Mouse (Mus musculus) stomach, embryonic 15.5 days (tissue): ENCODE data around the gene Cd80. TPM values are rescaled to one million over a fixed set of nuclear protein-coding genes. Genes with fewer than 3 reads are reported as not detected.

Source experiments
- ATAC-seq: fragments of 200-750 bp; cut with Nextera tagmentation; 2 replicates; pipeline ENCODE4 v1.8.0; 2017; ENCODE audit warnings: low read depth, moderate number of reproducible peaks, moderate TSS enrichment; ENCODE audit not compliant: insufficient read depth, low FRiP score
- H3K27ac ChIP-seq: fragments of 300-500 bp; sonication (generic); 2 replicates; pipeline ENCODE4 v1.5.1; 2015; ENCODE audit warnings: mild to moderate bottlenecking, inconsistent platforms
- H3K27me3 ChIP-seq: fragments of 300-500 bp; sonication (generic); replicated peaks from 2 replicates; pipeline ENCODE4 v1.6.1; 2015; ENCODE audit warnings: inconsistent platforms
- H3K36me3 ChIP-seq: fragments of 300-500 bp; sonication (generic); 2 replicates; pipeline ENCODE4 v1.6.1; 2015; ENCODE audit warnings: inconsistent platforms
- H3K4me1 ChIP-seq: fragments of 300-500 bp; sonication (generic); 2 replicates; pipeline ENCODE4 v1.6.1; 2015; ENCODE audit warnings: inconsistent platforms
- H3K4me2 ChIP-seq: fragments of 300-500 bp; sonication (generic); 2 replicates; pipeline ENCODE4 v1.6.1; 2015; ENCODE audit warnings: mild to moderate bottlenecking, inconsistent platforms
- H3K4me3 ChIP-seq: fragments of 300-500 bp; sonication (generic); replicated peaks from 2 replicates; pipeline ENCODE4 v1.5.1; 2015; ENCODE audit warnings: inconsistent platforms
- H3K9ac ChIP-seq: fragments of 300-500 bp; sonication (generic); 2 replicates; pipeline ENCODE4 v1.6.1; 2015; ENCODE audit warnings: inconsistent platforms
- H3K9me3 ChIP-seq: fragments of 300-500 bp; sonication (generic); 2 replicates; pipeline ENCODE4 v1.6.1; 2016; ENCODE audit warnings: inconsistent platforms
- WGBS: fragments of 180-500 bp; shearing (Covaris S2); methylation state at CpG from one replicate; pipeline ENCODE4 v1.1.7; 2015; 5-methylcytosine and 5-hydroxymethylcytosine counted together
- polyA plus RNA-seq: library from polyadenylated mRNA; unstranded; fragments of >200 nt; fragmentation: Nextera tagmentation; extraction: Ambion mirVana; gene quantifications from 2 replicates; pipeline ENCODE4 v1.2.1, GENCODE M21; 2015

Cd80 gene
- polyA plus RNA-seq, 1 experiment from 2014 or later = 0.55 TPM

DNA sequence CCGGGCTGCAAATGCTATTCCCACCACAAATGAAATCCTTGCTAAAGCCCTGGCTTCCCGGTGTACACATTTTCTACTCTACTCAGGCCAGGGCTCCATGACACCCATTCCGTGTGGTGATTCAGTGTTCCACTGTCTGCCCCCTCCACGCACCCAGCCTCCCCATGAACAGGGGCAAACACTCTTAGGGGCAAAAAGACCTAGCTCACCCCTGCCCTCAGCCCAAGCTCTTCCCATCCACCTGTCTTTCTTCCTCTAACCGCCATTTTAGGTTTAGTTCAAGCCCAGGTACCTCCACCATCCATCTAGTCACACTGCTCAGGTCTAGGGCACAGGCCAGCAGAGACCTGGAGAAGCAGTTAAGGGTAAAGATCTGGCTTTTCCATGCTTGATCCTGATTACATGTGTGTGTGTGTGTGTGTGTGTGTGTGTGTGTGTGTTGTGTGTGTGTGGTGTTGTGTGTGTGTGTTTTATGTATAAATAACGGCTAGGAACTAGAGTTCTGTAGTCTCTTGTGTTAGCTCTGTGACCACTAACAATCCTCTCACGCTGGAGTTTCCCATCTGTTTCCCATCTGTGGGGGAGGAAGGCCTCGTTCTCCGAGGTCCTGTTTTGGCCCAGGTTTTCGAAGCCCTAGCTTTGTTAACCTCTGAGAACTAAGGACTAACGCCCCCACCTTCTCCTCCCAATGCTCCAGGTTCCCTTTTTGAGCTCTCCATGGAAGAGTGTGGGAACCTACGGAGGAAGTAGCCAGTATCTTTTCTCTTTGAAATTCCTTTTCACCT lies 3.7 kb upstream of the Cd80 start:
- Histone ChIP-seq H3K27me3 (no peaks in the 10 kb centered on the region), H3K9ac (peak overlapping the region; percentile 77; the same call in 1 of the 2 replicates), H3K27ac (peak overlapping the region; percentile 93), H3K36me3 (peaks cover 9% of the 10 kb centered on the region; the same call in 1 of the 2 replicates), H3K4me1 (peaks cover 8% of the 10 kb centered on the region; the same call in 1 of the 2 replicates), H3K9me3 (no peaks in the 10 kb centered on the region), H3K4me3 (peak overlapping the region; percentile 75), H3K4me2 (peak overlapping the region; percentile 60)
- no peak for ATAC-seq
- WGBS = 41% methylated on average over 12 of the region's 12 CpGs

DNA sequence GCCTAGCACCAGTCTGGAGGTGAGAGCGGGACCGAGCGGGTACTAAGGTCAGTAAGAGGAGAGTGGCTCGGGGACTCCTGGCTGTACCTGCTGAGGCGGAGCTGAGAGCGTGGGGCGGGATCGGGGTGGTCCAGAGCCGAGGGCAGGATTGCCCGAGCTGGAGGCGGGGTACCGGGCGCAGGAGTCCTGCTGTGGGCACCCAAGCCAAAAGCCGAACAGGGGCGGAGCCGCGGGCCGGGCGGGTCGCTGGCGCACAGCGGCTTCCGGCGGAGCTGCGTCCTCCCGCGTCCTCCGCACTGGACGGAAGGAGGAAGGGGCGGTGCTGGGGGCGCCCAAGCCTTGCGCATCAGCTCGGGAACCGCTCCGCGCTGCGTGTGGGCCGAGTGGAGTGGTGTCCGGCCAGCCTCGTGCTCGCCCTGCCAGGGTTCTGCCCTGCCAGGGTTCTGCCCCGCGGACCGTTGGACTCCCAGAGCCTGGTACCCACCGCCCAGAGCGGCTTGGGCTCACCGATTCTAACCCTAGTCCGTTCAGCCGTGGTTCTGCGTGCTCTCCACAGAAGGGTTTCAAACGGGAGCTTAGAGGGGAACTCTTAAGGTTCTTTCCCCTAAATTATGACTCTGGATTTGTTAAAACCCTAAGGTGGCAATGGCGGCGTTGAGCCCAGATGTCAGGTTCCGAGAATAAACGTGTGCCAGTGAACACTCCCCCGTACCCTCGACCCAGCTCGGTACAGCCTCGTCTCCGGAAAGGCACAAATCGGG lies 2.7 kb upstream of the Cd80 start, which contains the start of gene Adprh:
Gene Adprh, minus strand, starts transcription at position 262 of the 761 bp plus-strand sequence.
- peak; percentile 97 for ATAC-seq
- Histone ChIP-seq H3K4me2 (peak within 1 kb of the TSS; percentile 60), H3K4me3 (peak within 1 kb of the TSS; percentile 75), H3K27ac (peak within 1 kb of the TSS; percentile 93), H3K27me3 (no peaks in the 10 kb centered on the region), H3K9ac (peak within 1 kb of the TSS; percentile 77), H3K36me3 (no peaks in the 10 kb centered on the region), H3K9me3 (no peaks in the 10 kb centered on the region), H3K4me1 (peaks cover 8% of the 10 kb centered on the region; the same call in 1 of the 2 replicates)
- WGBS = under 1% methylated on average over 54 of the region's 61 CpGs

DNA sequence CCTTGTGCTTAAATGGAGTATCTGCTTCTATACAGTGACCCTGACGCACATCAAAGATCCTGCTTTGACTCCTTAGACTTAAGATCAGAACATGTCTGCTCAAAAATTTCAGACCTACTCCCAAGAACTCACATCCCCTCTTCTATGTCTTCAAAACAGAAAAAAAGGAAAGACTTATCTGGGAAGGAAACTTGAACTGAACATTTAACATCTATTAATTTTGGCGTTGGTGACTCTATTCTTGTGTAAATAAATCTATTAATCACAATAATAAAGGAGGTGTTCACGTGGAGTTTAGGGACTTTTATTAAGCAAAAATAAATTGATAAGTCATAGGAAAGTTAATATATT lies 2.2 kb upstream of the Cd80 start:
- 19% methylated on average over 3 of the region's 3 CpGs for WGBS

DNA sequence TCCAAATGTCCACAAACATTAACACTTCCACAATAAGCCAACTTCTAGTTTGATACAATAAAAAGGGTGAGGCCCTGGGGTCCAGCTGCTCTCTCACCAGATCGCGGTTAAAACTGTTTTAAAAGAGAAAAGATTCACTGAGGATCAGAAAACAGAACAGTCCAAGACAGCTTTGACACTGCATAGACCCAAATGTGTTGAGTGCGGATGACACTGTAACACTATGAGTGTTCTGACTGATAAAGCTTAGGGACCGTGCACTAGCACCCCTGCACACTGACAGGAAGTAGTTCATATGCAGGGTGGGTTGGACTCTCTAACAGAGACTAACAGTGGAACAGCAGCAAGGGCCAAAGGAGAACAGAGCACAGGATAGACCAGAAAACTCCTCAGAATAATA lies 1.4 kb upstream of the Cd80 start:
- Histone ChIP-seq H3K4me3 (no peak overlapping the region), H3K9ac (no peak overlapping the region), H3K27me3 (no peaks in the 10 kb centered on the region), H3K4me2 (no peak overlapping the region), H3K4me1 (peaks cover 8% of the 10 kb centered on the region; the same call in 1 of the 2 replicates), H3K27ac (no peak overlapping the region), H3K36me3 (no peaks in the 10 kb centered on the region), H3K9me3 (no peaks in the 10 kb centered on the region)
- WGBS = 84% methylated on average over 4 of the region's 4 CpGs
- no peak for ATAC-seq

More for the DNA sequence above, 2.2 kb upstream of the Cd80 start:
- ATAC-seq = no peak
- Histone ChIP-seq H3K27me3 (no peaks in the 10 kb centered on the region), H3K9ac (peak overlapping the region; percentile 77), H3K4me3 (peak overlapping the region; percentile 75), H3K9me3 (no peaks in the 10 kb centered on the region), H3K27ac (peak overlapping the region; percentile 93), H3K4me1 (peaks cover 8% of the 10 kb centered on the region; the same call in 1 of the 2 replicates), H3K36me3 (no peaks in the 10 kb centered on the region), H3K4me2 (peak overlapping the region; percentile 60)

DNA sequence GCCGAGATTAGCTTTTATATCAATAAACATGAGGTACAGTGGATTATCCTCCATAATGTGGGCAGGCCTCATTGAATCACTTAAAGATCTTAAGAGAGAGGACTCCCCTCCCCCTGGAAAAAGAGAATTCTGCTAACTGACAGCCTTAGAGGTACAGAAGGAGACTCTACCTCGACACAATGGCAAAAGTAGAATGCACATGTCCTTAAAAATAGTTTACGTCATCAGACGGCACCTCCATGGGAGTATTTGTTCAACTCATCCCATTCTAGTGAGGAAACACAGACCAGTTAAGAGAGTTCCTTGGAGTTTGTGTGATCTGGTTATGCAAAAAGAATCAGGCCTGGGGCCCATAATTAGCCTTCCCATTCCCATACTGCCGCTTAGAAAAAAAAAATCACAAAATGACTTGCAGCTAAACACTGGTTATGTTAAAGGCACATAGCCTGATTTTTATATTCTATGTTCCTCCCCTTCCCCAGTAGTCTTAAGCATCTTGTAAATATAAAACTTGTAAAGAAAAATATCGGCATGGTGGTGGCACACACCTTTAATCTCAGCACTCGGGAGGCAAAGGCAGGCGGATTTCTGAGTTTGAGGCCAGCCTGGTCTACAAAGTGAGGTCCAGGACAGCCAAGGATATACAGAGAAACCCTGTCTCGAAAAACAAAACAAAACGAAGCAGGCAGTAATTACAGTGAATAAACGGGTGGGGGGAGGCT lies 667 bp upstream of the Cd80 start:
- no peak for ATAC-seq

DNA sequence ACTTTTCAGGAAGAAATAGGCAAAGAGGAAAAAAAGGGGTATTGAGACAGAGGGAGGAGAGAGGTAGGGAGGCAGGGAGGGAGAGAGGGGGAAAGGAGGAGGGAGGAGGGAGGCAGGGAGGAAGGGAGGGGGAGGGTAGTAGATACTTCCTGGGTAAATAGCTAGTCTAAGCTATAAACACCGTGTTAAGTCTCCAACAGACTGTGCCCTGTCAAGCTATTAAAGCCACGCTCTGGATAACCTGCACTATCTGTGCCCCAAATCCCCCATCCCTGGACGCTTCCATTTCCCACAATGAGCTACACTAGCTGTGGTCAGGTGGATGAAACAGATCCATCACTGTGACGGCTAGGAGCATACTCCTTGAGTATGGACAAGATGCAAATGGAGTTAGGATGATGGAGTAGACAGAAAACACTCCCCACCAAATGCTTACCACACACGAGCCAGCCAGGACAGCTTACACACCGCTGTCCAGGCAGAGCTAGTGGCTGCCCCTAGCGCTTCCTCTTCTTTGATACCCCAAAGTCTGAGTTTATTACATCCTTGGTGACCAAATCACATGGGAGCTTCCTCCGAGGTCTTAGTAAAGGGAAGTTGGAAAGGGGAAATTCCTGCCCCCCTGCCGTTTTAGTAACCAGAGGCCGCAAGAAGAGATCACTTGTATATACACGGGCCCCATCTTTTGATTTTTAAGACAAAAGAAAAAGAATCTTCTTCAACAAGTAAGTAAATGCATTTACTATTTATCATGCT lies 1.6 kb downstream of the Cd80 start:
- H3K27ac ChIP-seq = no peak overlapping the region
- H3K36me3 ChIP-seq = no peaks in the 10 kb centered on the region
- H3K4me1 ChIP-seq = no peaks in the 10 kb centered on the region
- H3K4me3 ChIP-seq = no peak overlapping the region
- no peaks in the 10 kb centered on the region for H3K27me3 ChIP-seq
- no peaks in the 10 kb centered on the region for H3K9me3 ChIP-seq
- 52% methylated on average over 11 of the region's 11 CpGs for WGBS
- H3K9ac ChIP-seq = no peak overlapping the region
- H3K4me2 ChIP-seq = no peak overlapping the region
- no peak for ATAC-seq

More for the DNA sequence above, 667 bp upstream of the Cd80 start:
- peaks cover 8% of the 10 kb centered on the region; the same call in 1 of the 2 replicates for H3K4me1 ChIP-seq
- H3K4me2 ChIP-seq = no peak overlapping the region
- no peaks in the 10 kb centered on the region for H3K36me3 ChIP-seq
- WGBS = 72% methylated on average over 11 of the region's 11 CpGs
- no peaks in the 10 kb centered on the region for H3K9me3 ChIP-seq
- no peak overlapping the region for H3K9ac ChIP-seq
- H3K27me3 ChIP-seq = no peaks in the 10 kb centered on the region
- H3K27ac ChIP-seq = no peak overlapping the region
- H3K4me3 ChIP-seq = no peak overlapping the region

DNA sequence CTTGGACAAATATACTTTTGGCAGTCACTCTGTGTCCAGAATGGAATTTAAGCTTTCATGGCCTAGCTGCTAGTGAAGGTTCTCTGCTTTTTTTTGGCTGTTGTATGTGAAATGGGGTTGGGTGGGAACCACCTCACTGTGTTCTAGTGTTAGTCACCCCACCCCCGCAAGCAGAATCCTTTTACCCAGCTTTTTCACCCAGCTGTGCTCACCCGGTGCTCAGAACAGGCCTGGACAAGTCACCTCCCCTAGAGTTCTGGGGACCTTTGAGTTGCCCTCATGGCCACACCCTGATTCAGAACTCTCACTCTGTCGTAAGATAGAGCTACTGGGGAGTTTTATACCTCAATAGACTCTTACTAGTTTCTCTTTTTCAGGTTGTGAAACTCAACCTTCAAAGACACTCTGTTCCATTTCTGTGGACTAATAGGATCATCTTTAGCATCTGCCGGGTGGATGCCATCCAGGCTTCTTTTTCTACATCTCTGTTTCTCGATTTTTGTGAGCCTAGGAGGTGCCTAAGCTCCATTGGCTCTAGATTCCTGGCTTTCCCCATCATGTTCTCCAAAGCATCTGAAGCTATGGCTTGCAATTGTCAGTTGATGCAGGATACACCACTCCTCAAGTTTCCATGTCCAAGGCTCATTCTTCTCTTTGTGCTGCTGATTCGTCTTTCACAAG lies 3.4 kb downstream of the Cd80 start:
- 61% methylated on average over 6 of the region's 6 CpGs for WGBS
- H3K4me2 ChIP-seq = no peak overlapping the region
- no peak overlapping the region for H3K4me3 ChIP-seq
- no peaks in the 10 kb centered on the region for H3K27me3 ChIP-seq
- peak; percentile 66; the same call in 1 of the 2 replicates for ATAC-seq
- no peak overlapping the region for H3K9ac ChIP-seq
- no peaks in the 10 kb centered on the region for H3K9me3 ChIP-seq
- H3K27ac ChIP-seq = peak overlapping the region; percentile 42; the same call in 1 of the 2 replicates
- H3K4me1 ChIP-seq = no peaks in the 10 kb centered on the region
- no peaks in the 10 kb centered on the region for H3K36me3 ChIP-seq

DNA sequence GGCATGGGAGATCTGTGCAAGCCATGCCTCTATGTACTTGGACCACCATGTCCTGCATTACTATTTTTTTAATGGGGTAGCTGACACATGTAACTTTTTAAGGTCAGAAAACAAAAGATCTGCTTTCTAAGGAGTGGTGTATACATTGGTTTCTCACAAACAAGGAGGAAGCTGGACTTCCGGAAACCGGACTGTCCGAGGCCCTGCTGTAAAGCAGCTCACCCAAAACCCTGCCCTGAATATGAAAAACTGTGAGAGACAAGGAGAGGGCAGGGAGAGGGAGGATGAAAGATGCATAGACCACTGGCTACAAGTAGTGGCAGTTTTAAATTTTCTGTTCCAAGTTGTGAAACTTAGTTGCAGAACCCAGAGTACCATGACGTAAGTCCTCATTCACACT lies 4.6 kb downstream of the Cd80 start:
- Histone ChIP-seq H3K4me1 (no peaks in the 10 kb centered on the region), H3K27ac (no peak overlapping the region), H3K36me3 (no peaks in the 10 kb centered on the region), H3K4me2 (no peak overlapping the region), H3K4me3 (no peak overlapping the region), H3K9ac (no peak overlapping the region), H3K27me3 (no peaks in the 10 kb centered on the region), H3K9me3 (no peaks in the 10 kb centered on the region)
- no peak for ATAC-seq
- WGBS = 85% methylated on average over 4 of the region's 4 CpGs

DNA sequence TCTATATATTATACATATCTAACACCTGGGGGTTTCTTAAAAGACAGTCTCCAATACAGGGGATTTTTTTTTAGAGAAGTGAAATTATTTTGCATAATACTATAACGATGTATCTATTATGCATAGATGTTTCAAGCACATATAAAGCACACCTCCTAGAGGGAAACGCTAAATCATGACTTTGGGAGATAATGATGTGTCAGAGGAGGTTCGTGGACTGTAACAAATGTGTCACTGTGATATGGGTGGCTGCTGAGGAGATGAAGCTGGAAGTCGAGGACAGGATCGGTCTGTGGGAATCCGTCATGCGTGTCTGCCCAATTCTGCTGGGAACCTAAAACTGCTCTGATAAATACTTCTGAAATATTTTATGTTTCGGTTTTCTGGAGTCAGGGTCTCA lies 6.4 kb downstream of the Cd80 start:
- 80% methylated on average over 8 of the region's 8 CpGs for WGBS

DNA sequence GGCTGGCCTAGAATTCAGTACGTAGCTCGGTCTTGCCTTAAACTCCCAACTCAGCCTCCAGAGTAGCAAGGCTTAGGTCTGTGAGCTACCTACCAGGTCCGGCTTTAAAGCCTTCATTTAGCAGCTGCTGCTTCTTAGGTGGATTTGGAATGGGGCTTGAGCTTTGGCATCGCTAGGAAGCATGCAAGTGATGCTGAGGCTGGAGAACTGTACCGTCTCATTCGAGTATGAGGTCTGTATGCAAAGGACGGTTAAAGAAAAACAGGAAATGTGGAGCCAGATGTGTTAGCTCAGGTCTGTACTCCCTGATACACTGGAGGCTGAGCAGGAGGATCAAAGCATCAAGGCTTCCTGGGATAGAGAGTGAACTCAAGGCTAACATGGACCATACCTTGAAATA lies 6.8 kb downstream of the Cd80 start:
- Histone ChIP-seq H3K4me3 (no peak overlapping the region), H3K9me3 (no peaks in the 10 kb centered on the region)
- no peak for ATAC-seq

More for the DNA sequence above, 6.4 kb downstream of the Cd80 start:
- Histone ChIP-seq H3K4me2 (no peak overlapping the region), H3K27me3 (no peaks in the 10 kb centered on the region), H3K36me3 (no peaks in the 10 kb centered on the region), H3K9me3 (no peaks in the 10 kb centered on the region), H3K9ac (no peak overlapping the region), H3K4me3 (no peak overlapping the region), H3K4me1 (no peaks in the 10 kb centered on the region), H3K27ac (no peak overlapping the region)
- no peak for ATAC-seq

DNA sequence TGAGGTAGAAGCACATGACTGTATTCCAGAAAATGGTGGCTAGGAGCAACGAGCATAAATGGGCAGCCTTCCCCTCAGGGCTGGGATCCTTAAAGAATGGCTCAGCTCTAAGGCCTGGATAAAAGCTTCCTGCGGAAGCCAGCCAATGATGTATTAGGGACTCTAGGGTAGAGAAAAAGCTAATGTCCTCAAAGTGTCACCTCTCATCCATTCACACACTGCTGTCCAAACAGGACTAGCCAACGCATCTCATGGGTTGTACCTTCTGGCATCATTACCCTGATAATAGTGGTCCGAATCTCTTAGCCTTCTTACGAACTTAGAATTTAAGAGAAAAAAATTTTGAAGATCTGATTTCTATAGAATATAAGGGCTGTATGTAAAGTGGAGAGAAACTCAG lies 7.9 kb downstream of the Cd80 start:
- no peaks in the 10 kb centered on the region for H3K27me3 ChIP-seq
- no peak overlapping the region for H3K9ac ChIP-seq
- H3K4me3 ChIP-seq = no peak overlapping the region
- H3K36me3 ChIP-seq = no peaks in the 10 kb centered on the region
- 87% methylated on average over 5 of the region's 5 CpGs for WGBS
- H3K27ac ChIP-seq = no peak overlapping the region
- H3K9me3 ChIP-seq = no peaks in the 10 kb centered on the region
- H3K4me1 ChIP-seq = no peaks in the 10 kb centered on the region
- no peak overlapping the region for H3K4me2 ChIP-seq
- no peak for ATAC-seq

More for the DNA sequence above, 6.8 kb downstream of the Cd80 start:
- H3K9ac ChIP-seq = no peak overlapping the region
- H3K27me3 ChIP-seq = no peaks in the 10 kb centered on the region
- no peaks in the 10 kb centered on the region for H3K36me3 ChIP-seq
- no peak overlapping the region for H3K27ac ChIP-seq
- H3K4me2 ChIP-seq = no peak overlapping the region
- no peaks in the 10 kb centered on the region for H3K4me1 ChIP-seq
- WGBS = 76% methylated on average over 7 of the region's 7 CpGs
